Mouse (Mus musculus): ENCODE data around the gene Gadd45g. TPM values are rescaled to one million over a fixed set of nuclear protein-coding genes. Genes with fewer than 3 reads are reported as not detected.

Gene Gadd45g
- total RNA-seq, 1 experiment, result 57.8 TPM

GRCm38 (mm10) chr13:51848481-51849240 lies 2.2 kb downstream of the Gadd45g start:
- Histone ChIP-seq H3K9ac (ENCODE audit: insufficient read depth, low read depth, low read length, poor library complexity, severe bottlenecking) (no peak overlapping the region), H3K4me3 (ENCODE audit: insufficient read depth in 1 of 2, low read depth in 1 of 2, low read length in 2 of 2, poor library complexity in 1 of 2, severe bottlenecking in 1 of 2) (peak overlapping the region; percentile 70 to 88), H3K4me1 (ENCODE audit: control insufficient read depth in 2 of 2, insufficient read depth in 2 of 2, low read length in 2 of 2, poor library complexity in 1 of 2) (peaks cover 4 to 24% of the 10 kb centered on the region in 2 experiments; a peak in 3 of 4 replicates), H3K27ac (ENCODE audit: insufficient read depth, low read depth, low read length, poor library complexity, severe bottlenecking) (no peak overlapping the region), H3K9me3 (ENCODE audit: control insufficient read depth, insufficient read depth, low read depth, low read length) (no peaks in the 10 kb centered on the region), H3K36me3 (ENCODE audit: control insufficient read depth, insufficient read depth, low read length, poor library complexity, severe bottlenecking) (peaks cover 5% of the 10 kb centered on the region)
- DNase-seq (ENCODE audit: low read depth, low spot score), result no peak
- TF ChIP-seq ZC3H11A (IDR thresholded peaks at IDR 0.05; ENCODE audit: borderline replicate concordance, low read depth, low read length) (no peak), ZNF384 (IDR thresholded peaks at IDR 0.05; ENCODE audit: low read depth, low read length) (no peak), MAFK (IDR thresholded peaks at IDR 0.05; ENCODE audit: insufficient read depth, low read depth, low read length) (no peak), HCFC1 (IDR thresholded peaks at IDR 0.05; ENCODE audit: borderline replicate concordance, insufficient read depth, low read length) (no peak), CHD2 (IDR thresholded peaks at IDR 0.05; ENCODE audit: low read depth, low read length) (peak; percentile 17; the same call in 1 of the 2 replicates)
- in situ Hi-C loops (cut with MboI; ENCODE audit: low sequenced_read_pairs in 2 of 2, unreplicated experiment in 2 of 2), result loop anchor here (25.0 kb wide), 2 partner anchors 689 to 789 kb away; partner anchors contain the start of gene Diras2 (in 1 of the 2)

- no peak overlapping the region for H3K27ac ChIP-seq (ENCODE audit: insufficient read depth, low read depth, low read length, poor library complexity, severe bottlenecking)
- peaks cover 4 to 25% of the 10 kb centered on the region in 2 experiments; a peak in 3 of 4 replicates for H3K4me1 ChIP-seq (ENCODE audit: control insufficient read depth in 2 of 2, insufficient read depth in 2 of 2, low read length in 2 of 2, poor library complexity in 1 of 2)
Measured at GRCm38 (mm10) chr13:51849241-51850033, 3.0 kb downstream of the Gadd45g start.

GRCm38 (mm10) chr13:51850565-51850964 lies 4.1 kb downstream of the Gadd45g start:
- Histone ChIP-seq H3K4me3 (ENCODE audit: insufficient read depth in 1 of 2, low read depth in 1 of 2, low read length in 2 of 2, poor library complexity in 1 of 2, severe bottlenecking in 1 of 2) (no peak overlapping the region), H3K4me1 (ENCODE audit: control insufficient read depth in 2 of 2, insufficient read depth in 2 of 2, low read length in 2 of 2, poor library complexity in 1 of 2) (peaks cover 4 to 25% of the 10 kb centered on the region in 2 experiments; a peak in 3 of 4 replicates), H3K9ac (ENCODE audit: insufficient read depth, low read depth, low read length, poor library complexity, severe bottlenecking) (no peak overlapping the region), H3K36me3 (ENCODE audit: control insufficient read depth, insufficient read depth, low read length, poor library complexity, severe bottlenecking) (peaks cover 5% of the 10 kb centered on the region), H3K9me3 (ENCODE audit: control insufficient read depth, insufficient read depth, low read depth, low read length) (no peaks in the 10 kb centered on the region), H3K27ac (ENCODE audit: insufficient read depth, low read depth, low read length, poor library complexity, severe bottlenecking) (no peak overlapping the region)
- in situ Hi-C loops (cut with MboI; ENCODE audit: low sequenced_read_pairs in 2 of 2, unreplicated experiment in 2 of 2), result no loop called here
- TF ChIP-seq CHD2 (IDR thresholded peaks at IDR 0.05; ENCODE audit: low read depth, low read length), result no peak
- DNase-seq (ENCODE audit: low read depth, low spot score), result no peak

More at GRCm38 (mm10) chr13:51849241-51850033, 3.0 kb downstream of the Gadd45g start:
- in situ Hi-C loops (cut with MboI; ENCODE audit: low sequenced_read_pairs in 2 of 2, unreplicated experiment in 2 of 2), result loop anchor here (25.0 kb wide), 2 partner anchors 688 to 788 kb away; partner anchors contain the start of gene Diras2 (in 1 of the 2)
- TF ChIP-seq ZC3H11A (IDR thresholded peaks at IDR 0.05; ENCODE audit: borderline replicate concordance, low read depth, low read length), result no peak
- TF ChIP-seq CHD2 (IDR thresholded peaks at IDR 0.05; ENCODE audit: low read depth, low read length), result no peak
- TF ChIP-seq ZNF384 (IDR thresholded peaks at IDR 0.05; ENCODE audit: low read depth, low read length), result peak; percentile 77
- no peak overlapping the region for H3K4me3 ChIP-seq (ENCODE audit: insufficient read depth in 1 of 2, low read depth in 1 of 2, low read length in 2 of 2, poor library complexity in 1 of 2, severe bottlenecking in 1 of 2)
- H3K36me3 ChIP-seq (ENCODE audit: control insufficient read depth, insufficient read depth, low read length, poor library complexity, severe bottlenecking), result peaks cover 5% of the 10 kb centered on the region
- H3K9ac ChIP-seq (ENCODE audit: insufficient read depth, low read depth, low read length, poor library complexity, severe bottlenecking), result no peak overlapping the region
- H3K9me3 ChIP-seq (ENCODE audit: control insufficient read depth, insufficient read depth, low read depth, low read length), result no peaks in the 10 kb centered on the region
- no peak for DNase-seq (ENCODE audit: low read depth, low spot score)

GRCm38 (mm10) chr13:51852560-51853190 lies 6.2 kb downstream of the Gadd45g start:
- H3K4me1 ChIP-seq (ENCODE audit: control insufficient read depth in 2 of 2, insufficient read depth in 2 of 2, low read length in 2 of 2, poor library complexity in 1 of 2), result peaks cover 4 to 25% of the 10 kb centered on the region in 2 experiments; a peak in 3 of 4 replicates
- H3K36me3 ChIP-seq (ENCODE audit: control insufficient read depth, insufficient read depth, low read length, poor library complexity, severe bottlenecking), result peaks cover 5% of the 10 kb centered on the region
- H3K27ac ChIP-seq (ENCODE audit: insufficient read depth, low read depth, low read length, poor library complexity, severe bottlenecking), result no peak overlapping the region
- no peak overlapping the region for H3K4me3 ChIP-seq (ENCODE audit: insufficient read depth in 1 of 2, low read depth in 1 of 2, low read length in 2 of 2, poor library complexity in 1 of 2, severe bottlenecking in 1 of 2)
- no peaks in the 10 kb centered on the region for H3K9me3 ChIP-seq (ENCODE audit: control insufficient read depth, insufficient read depth, low read depth, low read length)
- no peak overlapping the region for H3K9ac ChIP-seq (ENCODE audit: insufficient read depth, low read depth, low read length, poor library complexity, severe bottlenecking)
- TF ChIP-seq ZNF384 (IDR thresholded peaks at IDR 0.05; ENCODE audit: low read depth, low read length) (no peak), MAFK (IDR thresholded peaks at IDR 0.05; ENCODE audit: insufficient read depth, low read depth, low read length) (no peak), HCFC1 (IDR thresholded peaks at IDR 0.05; ENCODE audit: borderline replicate concordance, insufficient read depth, low read length) (no peak), ZC3H11A (IDR thresholded peaks at IDR 0.05; ENCODE audit: borderline replicate concordance, low read depth, low read length) (no peak), CHD2 (IDR thresholded peaks at IDR 0.05; ENCODE audit: low read depth, low read length) (no peak)
- no peak for DNase-seq (ENCODE audit: low read depth, low spot score)
- in situ Hi-C loops (cut with MboI; ENCODE audit: low sequenced_read_pairs in 2 of 2, unreplicated experiment in 2 of 2), result no loop called here
